Mouse (Mus musculus): ENCODE measurements around the gene Eno2.

Gene Eno2

DNA sequence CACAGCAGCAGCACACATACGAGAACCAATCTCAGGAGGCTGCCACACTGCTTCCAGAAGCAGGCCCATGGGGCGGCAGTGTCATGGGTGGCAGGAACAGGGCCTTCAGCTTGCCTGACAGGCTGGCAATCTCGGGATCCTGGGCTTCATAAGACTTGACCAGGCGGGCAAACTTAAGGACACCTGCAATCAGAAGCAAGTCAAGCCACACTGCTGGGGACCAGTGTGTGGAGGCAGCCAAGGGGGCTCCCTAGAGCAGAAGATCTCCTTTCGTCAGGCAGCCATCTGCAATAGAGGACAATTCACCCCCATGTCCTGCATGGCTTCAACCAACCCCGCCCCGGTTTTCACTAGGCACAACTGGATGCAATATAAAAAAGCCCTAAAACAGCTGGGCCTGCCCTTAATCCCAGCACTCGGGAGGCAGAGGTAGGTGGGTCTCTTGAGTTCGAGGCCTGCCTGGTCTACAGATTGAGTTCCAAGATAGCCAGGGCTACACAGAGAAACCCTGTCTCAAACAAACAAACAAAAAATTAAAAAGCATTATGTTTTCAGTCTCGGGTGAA lies 30.2 kb downstream of the Eno2 start:
- no peak for DNase-seq

DNA sequence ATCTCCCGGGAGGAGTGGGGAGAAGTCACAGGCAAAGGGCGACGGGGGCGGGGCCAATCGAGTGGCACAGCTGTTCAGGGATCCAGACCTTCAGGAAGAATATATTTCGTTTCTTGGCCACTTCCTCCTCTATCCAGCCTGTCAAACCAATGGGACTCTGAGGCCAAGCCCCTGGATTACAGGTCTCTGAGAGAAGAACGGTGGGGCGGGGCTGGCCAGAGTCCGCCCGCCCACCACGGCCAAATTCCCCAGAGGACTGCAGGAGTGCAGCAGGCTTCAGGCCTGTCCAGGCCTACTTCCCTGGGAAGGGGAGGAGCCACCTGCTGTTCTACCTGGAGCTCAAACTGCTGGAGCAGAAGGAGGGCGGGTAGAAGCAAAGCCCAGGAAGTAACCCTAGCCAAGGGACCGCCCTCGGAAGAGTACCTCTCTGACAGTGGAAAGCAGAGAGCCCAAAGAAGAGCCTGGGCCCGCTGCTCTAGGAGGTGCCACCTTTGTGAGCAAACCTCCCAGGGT lies 30.9 kb downstream of the Eno2 start, which contains the start of gene Ptpn6:
TSS of gene Ptpn6 (minus strand) at position 204 of the 513 bp plus-strand sequence.
- peak; percentile 92 to 95 for DNase-seq

DNA sequence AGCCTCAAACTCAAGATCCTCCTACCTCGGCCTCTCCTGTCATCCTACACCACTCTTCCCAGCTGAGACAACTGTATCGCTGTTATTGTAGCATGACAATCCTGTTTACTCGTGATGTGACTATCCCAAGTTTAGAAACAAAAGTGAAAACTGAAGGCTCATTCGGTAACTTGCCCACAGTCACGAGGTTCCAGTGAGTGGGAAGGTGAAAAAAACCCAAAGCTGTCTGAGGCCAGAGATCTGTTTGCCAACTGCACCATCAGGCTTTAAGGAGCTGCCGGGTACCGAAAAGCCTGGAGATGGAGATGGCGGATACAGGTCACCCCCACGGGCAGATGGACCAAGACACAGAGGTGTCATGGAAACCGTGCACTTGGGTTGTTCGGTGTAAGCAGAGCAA lies 32.4 kb downstream of the Eno2 start:
- DNase-seq: no peak

DNA sequence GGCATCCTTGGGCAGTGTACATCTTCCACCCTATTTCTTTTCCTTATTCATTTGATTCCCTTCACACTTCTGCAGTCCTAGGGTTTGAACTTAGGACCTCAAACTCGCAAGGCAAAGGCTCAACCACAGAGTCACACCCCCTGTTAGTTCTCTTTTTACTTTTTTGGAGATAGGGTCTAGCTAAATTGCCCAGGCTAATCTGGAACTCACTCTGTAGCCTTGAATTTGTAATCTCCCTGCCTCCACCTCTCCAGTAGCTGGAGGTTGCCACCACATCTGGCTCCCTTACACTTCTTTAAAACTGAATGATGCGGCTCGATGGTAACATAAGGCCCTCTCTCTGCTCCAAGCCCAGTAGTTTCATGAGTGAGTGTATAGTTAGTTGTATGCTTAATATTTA lies 35.1 kb downstream of the Eno2 start:
- DNase-seq: no peak

DNA sequence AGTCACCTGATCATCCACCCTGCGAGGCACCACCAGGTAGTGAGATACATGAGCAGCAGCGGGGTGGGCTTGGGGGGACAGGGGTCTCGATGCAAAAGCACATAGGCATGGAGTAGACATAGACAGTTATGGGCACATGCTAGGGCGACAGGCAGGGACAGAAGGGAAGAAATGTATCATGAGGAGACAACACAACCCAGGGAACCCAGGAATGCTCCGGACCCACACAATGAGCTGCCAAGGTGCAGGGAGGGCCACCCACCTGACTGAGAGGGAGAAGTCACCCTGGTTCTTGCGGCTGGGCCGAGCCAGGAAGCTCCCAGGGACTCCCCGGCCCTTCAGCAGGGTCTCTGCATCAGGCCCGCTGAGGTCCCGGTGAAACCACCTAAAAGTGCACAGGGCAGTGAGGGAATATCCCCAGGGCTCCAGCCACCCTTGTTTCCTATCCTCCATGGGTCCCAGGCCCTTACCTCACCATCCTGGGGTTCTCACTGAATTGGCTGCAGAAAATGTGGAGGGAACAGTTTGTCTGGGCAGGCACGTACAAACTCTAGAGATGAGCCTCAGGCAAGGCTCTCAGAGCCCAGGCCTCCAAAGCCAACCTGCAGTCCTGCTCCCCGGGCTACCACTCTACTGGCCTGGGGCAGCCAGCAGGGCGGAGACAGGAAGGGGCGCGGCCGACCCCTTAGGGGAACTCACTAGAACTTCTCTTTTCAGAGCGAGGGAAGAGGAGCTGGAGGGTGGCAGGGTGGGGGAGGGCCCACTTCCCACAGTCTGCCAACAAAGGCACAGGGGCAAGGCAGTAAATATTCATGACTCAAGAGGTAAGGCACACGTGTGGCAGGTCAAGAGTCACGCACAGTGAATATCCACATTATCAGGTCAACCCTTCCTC lies 36.8 kb downstream of the Eno2 start:
- peak in 1 of 2 experiments; percentile 48 for DNase-seq

DNA sequence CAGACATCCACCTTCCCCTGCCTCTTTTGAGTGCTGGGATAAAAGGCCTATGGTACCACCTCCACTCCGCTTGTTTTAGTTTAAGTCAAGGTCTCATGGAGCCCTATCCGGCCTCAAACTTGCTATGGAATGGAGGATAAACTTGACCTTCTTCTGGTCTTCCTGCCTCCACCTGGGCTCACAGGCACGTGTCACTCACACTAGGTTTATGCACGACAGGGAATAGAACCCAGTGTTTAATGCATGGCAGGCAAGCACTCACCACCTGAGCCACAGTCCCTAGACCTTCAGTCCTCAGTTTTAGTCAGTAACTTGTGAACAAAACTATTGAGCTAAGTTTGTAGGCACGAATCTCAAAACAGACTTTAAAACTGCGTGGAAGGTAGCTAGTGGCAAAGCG lies 38.4 kb downstream of the Eno2 start:
- no peak for DNase-seq

DNA sequence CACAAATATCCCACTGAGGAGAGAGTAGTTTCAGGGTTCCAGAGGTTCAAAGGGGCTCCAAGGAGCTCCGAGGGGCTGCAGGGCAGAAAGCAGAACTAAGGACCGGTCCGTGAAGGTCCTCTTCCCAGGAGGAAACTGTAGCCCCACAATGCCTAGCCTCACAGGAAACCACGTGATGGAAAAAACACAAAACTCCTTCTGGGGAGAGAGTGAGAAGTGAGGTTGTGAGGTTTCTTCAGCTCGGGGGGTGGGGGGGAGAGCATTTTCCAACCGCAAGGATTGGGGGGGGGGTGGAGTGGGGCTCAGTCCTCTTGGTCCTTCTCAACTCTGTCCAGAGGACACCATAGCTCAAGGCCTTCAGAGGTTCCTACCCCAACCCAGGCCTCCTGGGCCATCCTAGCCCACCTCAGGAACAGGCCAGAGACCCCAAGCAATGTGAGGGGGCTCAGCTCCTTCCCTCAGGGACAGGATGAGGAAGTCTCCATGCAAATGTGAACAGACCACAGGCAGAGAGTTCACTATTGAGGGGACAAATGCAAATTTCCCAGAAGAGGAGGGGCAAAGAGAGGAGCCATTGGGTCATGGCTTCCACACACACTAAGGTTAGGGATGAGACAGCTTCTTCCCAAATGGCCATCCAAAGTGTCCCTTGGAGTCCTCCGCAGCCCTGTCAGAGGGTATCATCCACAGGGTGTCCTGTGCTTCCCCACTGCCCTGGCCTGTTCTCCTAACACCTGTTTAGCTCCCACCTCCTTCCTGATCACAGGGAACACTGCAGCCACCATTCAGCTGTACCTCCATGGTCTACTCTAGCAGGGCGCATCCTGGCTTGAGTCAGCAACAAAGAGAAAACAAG lies 39.4 kb downstream of the Eno2 start:
- DNase-seq: no peak

DNA sequence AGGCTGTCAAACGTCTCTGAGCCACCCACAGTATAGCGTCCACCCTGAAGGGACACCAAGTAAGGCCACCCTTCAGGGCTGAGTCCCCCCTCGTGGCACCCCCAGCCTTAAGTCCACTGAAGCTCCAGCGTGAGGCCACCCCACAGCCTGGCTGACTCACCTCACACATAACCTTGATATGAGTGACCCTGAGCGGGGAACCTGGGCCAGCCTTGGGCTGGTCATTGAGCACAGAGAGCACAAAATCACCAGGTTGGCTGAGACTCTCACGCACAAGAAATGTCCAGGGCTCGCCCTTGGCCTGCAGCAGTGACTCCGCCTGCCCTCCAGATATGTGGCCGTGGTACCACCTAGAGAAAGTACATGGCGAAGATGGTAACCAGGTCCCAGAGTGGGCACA lies 40.9 kb downstream of the Eno2 start:
- DNase-seq: no peak

DNA sequence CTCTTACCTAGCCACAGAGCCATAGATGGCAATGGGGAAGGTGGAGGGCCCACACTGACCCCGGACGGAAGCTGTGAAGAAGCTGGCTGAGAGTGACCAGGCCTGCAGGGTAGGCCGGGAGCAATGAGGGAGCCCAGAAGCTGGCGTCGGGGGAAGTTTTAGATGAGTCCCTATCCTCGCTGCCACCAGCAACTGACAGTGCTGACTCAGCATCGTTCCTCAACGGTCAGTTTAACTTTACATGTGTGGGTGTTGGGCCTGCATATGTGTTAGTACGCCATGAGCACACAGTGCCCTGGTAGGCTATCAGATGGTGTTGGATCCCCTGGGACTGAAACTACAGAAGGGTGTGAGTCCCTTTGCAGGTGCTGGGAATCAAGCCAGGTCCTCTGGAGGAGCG lies 45.0 kb downstream of the Eno2 start:
- DNase-seq: no peak

DNA sequence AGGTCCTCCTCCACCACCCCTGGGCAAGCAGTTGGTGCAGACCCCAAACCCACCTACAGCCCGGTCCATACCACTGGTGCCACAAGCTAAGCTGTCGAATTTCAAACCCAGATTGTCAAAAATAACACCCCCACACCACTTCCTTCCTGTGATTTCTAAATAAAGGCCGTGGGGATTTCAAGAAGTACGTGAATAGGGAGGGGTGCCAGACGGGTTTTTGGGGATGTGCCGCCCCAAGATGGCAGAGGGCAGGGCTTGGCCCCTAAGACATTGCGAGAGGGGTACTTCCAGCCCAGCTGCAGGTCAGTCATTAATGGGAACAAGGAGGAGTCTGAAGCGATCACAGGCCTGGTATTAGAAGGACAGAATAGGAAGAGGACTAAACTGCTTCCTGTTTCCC lies 45.9 kb downstream of the Eno2 start:
- no peak for DNase-seq

DNA sequence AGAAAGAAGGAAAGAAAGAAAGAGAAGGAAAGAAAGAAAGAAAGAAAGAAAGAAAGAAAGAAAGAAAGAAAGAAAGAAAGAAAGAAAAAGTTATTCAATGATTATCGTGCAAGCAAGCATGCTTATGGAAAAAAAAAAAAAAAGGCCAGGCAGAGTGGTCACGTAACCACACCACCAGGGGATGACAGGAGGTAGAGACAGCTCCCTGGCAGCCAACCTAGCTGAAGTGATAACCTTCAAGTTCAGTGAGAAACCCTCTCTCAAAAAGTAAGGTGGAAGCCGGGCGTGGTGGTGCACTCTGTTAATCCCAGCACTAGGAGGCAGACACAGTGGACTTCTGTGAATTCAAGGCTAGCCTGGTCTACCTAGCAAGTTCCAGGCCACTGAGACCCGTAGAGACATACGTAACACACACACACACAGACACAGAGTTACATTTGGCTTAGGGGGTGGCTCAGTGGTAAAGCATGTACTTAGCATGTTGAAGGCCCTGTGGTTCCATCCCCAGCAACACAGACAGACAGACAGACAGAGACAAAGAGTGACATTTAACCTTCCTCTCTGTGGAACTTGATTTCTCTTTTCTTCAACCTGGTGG lies 46.5 kb downstream of the Eno2 start:
- DNase-seq: no peak

DNA sequence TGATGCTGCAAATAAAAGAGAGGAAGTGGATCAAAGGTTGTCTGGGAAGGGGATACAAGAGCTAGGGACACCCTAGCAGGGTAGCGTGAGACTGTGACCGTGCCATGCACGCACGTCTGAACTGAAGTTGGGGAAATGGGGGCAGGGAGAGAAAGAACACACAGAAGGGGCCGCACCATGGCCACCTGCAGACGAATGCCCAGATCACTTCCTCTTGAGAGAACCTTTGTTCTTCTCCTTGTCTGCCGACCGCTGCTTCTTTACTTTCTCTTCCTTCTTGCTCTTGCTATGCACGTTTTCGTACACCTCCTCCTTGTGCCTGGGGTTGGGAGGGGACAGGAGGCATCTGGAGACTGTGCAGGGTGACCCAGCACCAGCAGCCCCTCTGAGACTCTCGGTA lies 48.6 kb downstream of the Eno2 start:
- no peak for DNase-seq

DNA sequence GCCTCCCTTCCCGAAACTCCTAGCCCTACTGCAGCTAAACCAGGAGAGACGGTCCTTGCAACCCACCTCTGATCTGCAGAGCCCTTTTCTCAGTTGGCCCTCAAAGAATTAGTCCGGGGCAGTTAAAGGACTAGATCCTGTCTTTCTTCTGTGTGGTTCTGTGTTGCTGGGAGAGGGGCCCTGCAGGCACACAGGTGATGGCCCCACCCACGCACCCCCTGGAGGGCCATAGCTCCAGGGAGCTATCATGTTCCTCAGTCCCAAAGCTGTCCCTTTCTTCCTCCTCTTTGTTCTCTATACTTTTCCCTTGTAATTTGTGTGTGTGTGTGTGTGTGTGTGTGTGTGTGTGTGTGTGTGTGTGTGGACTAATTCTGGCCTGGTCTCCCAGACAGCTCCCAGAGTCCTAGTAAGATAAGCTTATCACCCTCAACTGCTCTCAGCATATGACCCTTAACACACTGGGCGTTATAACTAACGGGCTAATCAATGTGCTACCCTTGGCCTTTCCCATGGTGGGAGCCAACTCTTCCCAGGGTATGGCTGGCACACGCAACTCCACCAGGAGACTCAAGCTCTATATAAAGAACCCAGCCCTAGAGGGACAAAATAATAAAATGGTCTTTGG lies 50.0 kb downstream of the Eno2 start:
- DNase-seq: no peak

DNA sequence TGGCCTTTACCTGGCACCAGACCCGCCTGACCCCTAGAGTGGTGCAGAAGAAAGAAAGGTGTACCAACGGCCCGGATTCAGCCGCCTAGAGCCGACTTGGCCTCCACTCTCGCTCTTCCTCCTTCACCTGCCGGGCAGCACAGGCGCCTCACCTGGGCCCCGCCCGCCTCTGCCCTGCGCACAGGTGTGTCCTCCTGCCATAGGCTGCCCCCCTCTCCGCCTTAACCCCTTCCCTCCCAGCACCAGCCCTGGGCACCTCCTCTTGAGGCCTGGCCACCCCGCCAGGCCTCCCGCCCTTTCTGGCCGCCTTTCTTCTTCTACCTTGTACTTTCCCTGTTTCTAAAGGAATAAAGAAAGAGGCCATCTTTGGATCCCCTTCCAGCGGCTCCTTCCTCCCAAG lies 50.8 kb downstream of the Eno2 start:
- DNase-seq: peak; percentile 69 to 75

DNA sequence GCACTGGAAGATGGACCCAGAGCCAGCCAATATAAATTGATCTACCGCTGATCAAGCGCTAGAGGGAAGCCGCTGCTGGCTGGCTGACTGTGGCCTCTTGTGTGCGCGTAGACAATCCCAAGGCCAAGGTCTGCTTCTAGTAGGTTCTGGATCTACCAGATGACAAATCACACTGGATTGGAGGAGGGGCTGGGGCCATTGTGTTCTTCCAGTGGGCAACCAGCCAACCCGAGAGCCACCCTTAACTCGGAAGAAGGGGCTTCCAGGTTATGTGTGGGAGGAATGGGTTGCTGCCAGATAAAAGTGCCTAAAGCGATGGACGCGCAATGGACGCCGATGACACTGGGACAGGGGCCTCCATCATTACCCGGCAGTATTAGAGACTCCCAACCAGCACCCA lies 51.5 kb downstream of the Eno2 start:
- DNase-seq: no peak

DNA sequence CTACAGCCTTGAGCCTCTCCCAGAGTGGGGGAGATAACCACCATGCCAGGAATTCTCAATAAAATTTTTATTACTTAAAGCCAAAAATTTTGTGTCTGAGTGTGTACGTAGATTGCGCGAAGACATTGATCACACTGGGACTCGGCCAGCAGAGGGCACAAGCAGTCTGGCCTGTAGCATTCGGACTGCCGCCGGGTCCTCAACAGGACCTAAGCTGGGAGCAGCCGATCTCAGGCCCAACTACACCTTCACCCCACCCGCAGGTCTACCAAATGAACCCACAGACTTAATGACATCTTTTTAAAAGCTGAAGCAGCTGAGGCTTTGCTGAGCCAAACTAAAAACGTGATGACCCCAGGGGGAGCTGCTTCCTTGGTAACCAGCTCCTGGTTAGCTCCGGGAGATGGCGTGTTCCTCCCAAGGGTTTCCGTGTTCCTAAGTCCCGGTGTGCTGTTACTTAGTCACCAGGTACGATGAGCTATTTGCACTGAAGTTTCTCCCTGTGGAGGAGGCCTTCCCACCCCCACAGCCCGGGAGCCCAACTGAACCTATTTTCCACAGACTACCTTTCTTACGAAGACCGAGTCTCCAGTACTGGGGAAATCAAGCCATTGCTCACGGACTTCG lies 52.5 kb downstream of the Eno2 start:
- DNase-seq: peak; percentile 45 to 80

DNA sequence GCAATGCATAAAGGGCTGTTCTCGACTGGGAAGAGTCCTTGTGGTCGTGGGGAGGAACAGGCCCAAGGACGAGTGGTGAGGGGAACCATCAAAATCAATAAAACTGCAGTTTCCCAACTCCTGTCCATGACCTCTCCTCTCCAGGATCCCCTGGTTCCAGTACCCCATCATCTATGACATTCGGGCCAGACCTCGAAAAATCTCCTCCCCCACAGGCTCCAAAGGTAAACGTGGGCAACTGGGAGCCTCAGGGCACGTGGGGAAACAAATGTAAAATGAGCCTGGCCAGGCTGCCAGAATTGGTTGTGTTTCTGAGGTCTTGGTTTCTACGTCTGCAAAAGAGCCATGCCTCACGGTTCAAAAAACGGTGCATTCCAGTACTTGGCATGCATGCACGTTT lies 56.6 kb downstream of the Eno2 start:
- DNase-seq: no peak

DNA sequence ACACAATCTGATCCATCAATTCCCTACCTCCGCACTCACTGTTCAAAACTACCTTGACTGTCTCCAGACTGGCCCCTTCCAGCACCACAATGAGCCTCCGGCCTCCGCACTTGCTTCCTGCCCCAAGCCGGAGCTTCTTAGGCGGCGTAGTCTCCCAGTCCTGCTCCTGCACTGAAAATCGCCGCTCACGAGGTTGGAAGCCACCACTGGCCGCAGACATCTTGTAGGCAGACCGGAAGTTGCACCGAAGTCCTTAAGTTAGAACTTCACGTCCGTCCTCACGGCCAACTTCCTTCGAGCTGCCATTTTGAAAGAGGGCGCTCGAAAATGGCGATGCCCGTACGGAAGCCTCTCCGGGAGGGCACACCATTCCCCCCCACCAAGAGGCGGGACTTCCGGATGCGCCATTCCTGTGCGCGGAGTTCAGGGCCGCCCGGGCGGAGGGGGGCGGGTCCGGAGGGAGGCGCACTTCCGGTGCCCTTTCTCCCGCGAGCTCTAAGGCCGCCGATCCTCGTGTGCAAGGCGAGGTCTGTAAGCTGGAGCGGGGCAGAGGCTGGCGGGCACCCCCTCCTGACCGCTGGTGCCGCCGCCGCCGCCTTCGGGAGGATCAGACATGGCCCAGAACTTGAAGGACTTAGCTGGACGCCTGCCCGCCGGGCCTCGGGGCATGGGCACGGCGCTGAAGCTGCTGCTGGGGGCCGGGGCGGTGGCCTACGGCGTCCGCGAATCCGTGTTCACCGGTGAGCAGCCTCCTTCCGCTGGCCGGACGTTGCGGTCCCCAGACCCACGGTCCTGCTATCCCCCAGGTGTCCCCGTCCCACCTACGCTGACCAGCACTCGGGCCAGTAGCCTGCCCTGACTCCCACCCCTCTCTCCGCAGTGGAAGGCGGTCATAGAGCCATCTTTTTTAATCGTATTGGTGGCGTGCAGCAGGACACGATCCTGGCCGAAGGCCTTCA lies 57.4 kb downstream of the Eno2 start, which contains the start of the genes Emg1 and Phb2:
TSS of gene Emg1 (minus strand) at position 355 of the 959 bp plus-strand sequence.
TSS of gene Phb2 (plus strand) at position 513 of the 959 bp plus-strand sequence.
- DNase-seq: peak; percentile 99

Data from kidney, postnatal 36 days (tissue).